Mouse (Mus musculus) hindbrain, embryonic 13.5 days (tissue): ENCODE measurements at regions not wholly inside any gene's neighbourhood (a gene's known extent, or its start where the extent isn't known, plus 50 kb on each side); places are given as distances from the start of the nearest gene placed in this dataset.

Experiments used
- ATAC-seq: fragments of 200-750 bp; cut with Nextera tagmentation; 2 replicates; pipeline ENCODE4 v1.8.0; 2017; ENCODE audit warnings: moderate TSS enrichment; ENCODE audit not compliant: low FRiP score
- H3K27ac ChIP-seq: fragments of 300-500 bp; sonication (generic); 2 replicates; pipeline ENCODE4 v1.5.1; 2015; ENCODE audit warnings: inconsistent platforms, mild to moderate bottlenecking, moderate library complexity
- H3K27me3 ChIP-seq: fragments of 300-500 bp; sonication (generic); 2 replicates; pipeline ENCODE4 v1.6.1; 2015; ENCODE audit warnings: mild to moderate bottlenecking, inconsistent platforms
- H3K36me3 ChIP-seq: fragments of 300-500 bp; sonication (generic); 2 replicates; pipeline ENCODE4 v1.6.1; 2015; ENCODE audit warnings: mild to moderate bottlenecking, inconsistent platforms
- H3K4me1 ChIP-seq: fragments of 300-500 bp; sonication (generic); replicated peaks from 2 replicates; pipeline ENCODE4 v1.6.1; 2015; ENCODE audit warnings: inconsistent platforms
- H3K4me2 ChIP-seq: fragments of 300-500 bp; sonication (generic); 2 replicates; pipeline ENCODE4 v1.6.1; 2015; ENCODE audit warnings: inconsistent platforms, mild to moderate bottlenecking, moderate library complexity
- H3K4me3 ChIP-seq: fragments of 300-500 bp; sonication (generic); 2 replicates; pipeline ENCODE4 v1.5.1; 2015; ENCODE audit warnings: mild to moderate bottlenecking, inconsistent platforms
- H3K9ac ChIP-seq: fragments of 300-500 bp; sonication (generic); 2 replicates; pipeline ENCODE4 v1.6.1; 2015; ENCODE audit warnings: mild to moderate bottlenecking, inconsistent platforms
- H3K9me3 ChIP-seq: fragments of 300-500 bp; sonication (generic); 2 replicates; pipeline ENCODE4 v1.6.1; 2016; ENCODE audit warnings: inconsistent platforms
- WGBS: fragments of 180-500 bp; shearing (Covaris S2); methylation state at CpG from one replicate; pipeline ENCODE4 v1.1.7; 2015; 5-methylcytosine and 5-hydroxymethylcytosine counted together

- no peaks in the 10 kb centered on the region for H3K9me3 ChIP-seq
- WGBS, result 94% methylated on average over 1 of the region's 1 CpGs
- no peak overlapping the region for H3K9ac ChIP-seq
- H3K4me3 ChIP-seq, result no peak overlapping the region
- no peak overlapping the region for H3K4me2 ChIP-seq
- H3K27me3 ChIP-seq, result no peaks in the 10 kb centered on the region
- no peak overlapping the region for H3K27ac ChIP-seq
- H3K4me1 ChIP-seq, result no peaks in the 10 kb centered on the region
- ATAC-seq, result no peak
- no peaks in the 10 kb centered on the region for H3K36me3 ChIP-seq
Observed at GRCm38 (mm10) chr8:34529452-34529851, 417.9 kb upstream of the Gm10131 start.

- Histone ChIP-seq H3K27me3 (no peaks in the 10 kb centered on the region), H3K9ac (no peak overlapping the region), H3K36me3 (no peaks in the 10 kb centered on the region), H3K9me3 (no peaks in the 10 kb centered on the region), H3K4me3 (no peak overlapping the region), H3K4me1 (no peaks in the 10 kb centered on the region), H3K4me2 (no peak overlapping the region), H3K27ac (no peak overlapping the region)
- 93% methylated on average over 3 of the region's 3 CpGs for WGBS
- no peak for ATAC-seq
Observed at GRCm38 (mm10) chr8:34528213-34528612, 416.7 kb upstream of the Gm10131 start.

- Histone ChIP-seq H3K9me3 (no peaks in the 10 kb centered on the region), H3K4me2 (no peak overlapping the region), H3K4me1 (no peaks in the 10 kb centered on the region; the same call in 1 of the 2 replicates), H3K27me3 (no peaks in the 10 kb centered on the region), H3K36me3 (no peaks in the 10 kb centered on the region), H3K9ac (no peak overlapping the region), H3K27ac (0 out of 2 replicates have a peak overlapping the region, but pooled peaks have one; percentile 5), H3K4me3 (no peak overlapping the region)
- WGBS, result 70% methylated on average over 4 of the region's 4 CpGs
- no peak for ATAC-seq
Observed at GRCm38 (mm10) chr8:34525231-34525630, 413.7 kb upstream of the Gm10131 start.

GRCm38 (mm10) chr8:34523849-34524248 lies 412.3 kb upstream of the Gm10131 start:
- Histone ChIP-seq H3K27me3 (no peaks in the 10 kb centered on the region), H3K9me3 (no peaks in the 10 kb centered on the region), H3K36me3 (no peaks in the 10 kb centered on the region), H3K4me1 (no peaks in the 10 kb centered on the region; the same call in 1 of the 2 replicates), H3K4me3 (no peak overlapping the region), H3K4me2 (no peak overlapping the region), H3K9ac (no peak overlapping the region), H3K27ac (no peak overlapping the region)
- no peak for ATAC-seq
- 91% methylated on average over 3 of the region's 3 CpGs for WGBS

DNA sequence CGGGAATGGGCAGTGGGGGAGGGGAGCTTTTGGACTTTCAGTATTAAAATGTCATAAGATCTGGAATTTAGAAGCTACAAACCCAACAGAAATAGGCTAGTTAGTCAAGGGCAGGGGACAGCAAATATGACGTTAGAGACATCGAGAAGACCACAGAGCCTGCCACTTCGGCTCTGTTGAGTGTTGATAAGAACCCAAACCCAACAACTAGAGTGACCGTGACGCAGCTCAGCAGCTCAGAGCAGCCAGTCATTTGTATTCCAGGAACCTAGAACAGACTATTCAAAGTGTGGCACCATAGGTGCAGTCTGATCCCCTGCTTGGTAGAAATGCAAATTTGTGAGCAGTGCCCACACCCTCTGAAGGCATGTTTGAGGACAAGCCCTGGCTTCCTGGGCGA lies 409.8 kb upstream of the Gm10131 start:
- Histone ChIP-seq H3K9me3 (no peaks in the 10 kb centered on the region), H3K27me3 (no peaks in the 10 kb centered on the region), H3K4me2 (no peak overlapping the region), H3K27ac (no peak overlapping the region), H3K9ac (no peak overlapping the region), H3K4me3 (no peak overlapping the region), H3K4me1 (no peaks in the 10 kb centered on the region; the same call in 1 of the 2 replicates), H3K36me3 (no peaks in the 10 kb centered on the region)
- 91% methylated on average over 7 of the region's 7 CpGs for WGBS
- no peak for ATAC-seq

DNA sequence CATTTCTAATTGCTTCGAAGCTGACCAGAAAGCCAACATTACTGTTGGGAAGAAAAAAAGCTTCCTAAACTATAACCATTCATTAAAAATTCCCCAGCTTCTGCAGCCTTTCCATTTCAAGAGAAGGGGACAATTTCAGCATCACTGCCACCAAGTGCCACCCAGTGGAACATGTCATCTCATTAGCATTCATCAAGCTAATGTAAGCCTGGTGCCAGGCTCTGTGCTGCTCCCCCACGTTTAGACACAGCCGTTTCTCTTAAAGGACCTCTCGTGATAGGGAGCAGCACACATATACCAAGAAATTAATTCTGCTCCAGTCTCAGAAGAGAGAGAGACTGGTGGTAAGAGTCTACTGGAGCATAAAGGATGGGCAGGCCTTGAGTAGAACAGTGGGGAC lies 409.1 kb upstream of the Gm10131 start:
- Histone ChIP-seq H3K27me3 (no peaks in the 10 kb centered on the region), H3K9ac (no peak overlapping the region), H3K4me2 (no peak overlapping the region), H3K36me3 (no peaks in the 10 kb centered on the region), H3K4me3 (no peak overlapping the region), H3K9me3 (0 out of 2 replicates have a peak, but pooled peaks cover 3% of the 10 kb centered on the region), H3K27ac (no peak overlapping the region; the same call in 1 of the 2 replicates), H3K4me1 (no peaks in the 10 kb centered on the region; the same call in 1 of the 2 replicates)
- no peak for ATAC-seq
- 61% methylated on average over 4 of the region's 4 CpGs for WGBS

DNA sequence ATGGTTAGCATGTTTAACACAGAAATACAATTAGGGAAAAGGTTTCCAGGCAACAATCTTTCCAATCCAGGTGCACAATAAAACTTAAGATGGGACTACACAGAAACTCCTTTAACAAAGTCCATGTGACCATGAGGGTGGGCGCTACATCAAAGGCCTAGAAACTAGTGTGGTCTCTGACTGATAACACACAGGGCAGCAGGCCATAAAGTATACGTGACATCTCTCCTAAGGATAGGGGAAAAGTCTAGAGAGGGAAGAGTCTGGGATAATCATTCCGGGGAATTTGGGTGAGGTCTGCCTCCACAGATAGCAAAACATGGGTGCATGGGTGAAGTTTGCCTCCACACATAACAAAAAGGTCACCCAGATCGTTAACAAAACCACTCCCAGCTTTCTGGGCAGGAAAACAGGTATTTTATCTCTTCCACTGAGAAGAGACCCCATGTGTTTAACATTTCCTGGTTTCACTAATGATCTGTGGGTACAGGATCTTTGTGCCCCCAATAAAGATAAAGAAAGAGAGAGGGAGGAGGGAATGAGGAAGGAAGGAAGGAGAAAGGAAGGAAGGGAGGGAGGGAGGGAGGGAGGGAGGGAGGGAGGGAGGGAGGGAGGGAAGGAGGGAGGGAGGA lies 402.0 kb upstream of the Gm10131 start:
- Histone ChIP-seq H3K9me3 (peaks cover 9% of the 10 kb centered on the region; the same call in 1 of the 2 replicates), H3K4me1 (no peaks in the 10 kb centered on the region), H3K27ac (no peak overlapping the region), H3K36me3 (no peaks in the 10 kb centered on the region), H3K4me2 (no peak overlapping the region), H3K9ac (no peak overlapping the region), H3K27me3 (no peaks in the 10 kb centered on the region), H3K4me3 (no peak overlapping the region)
- WGBS, result 79% methylated on average over 4 of the region's 4 CpGs
- ATAC-seq, result no peak

DNA sequence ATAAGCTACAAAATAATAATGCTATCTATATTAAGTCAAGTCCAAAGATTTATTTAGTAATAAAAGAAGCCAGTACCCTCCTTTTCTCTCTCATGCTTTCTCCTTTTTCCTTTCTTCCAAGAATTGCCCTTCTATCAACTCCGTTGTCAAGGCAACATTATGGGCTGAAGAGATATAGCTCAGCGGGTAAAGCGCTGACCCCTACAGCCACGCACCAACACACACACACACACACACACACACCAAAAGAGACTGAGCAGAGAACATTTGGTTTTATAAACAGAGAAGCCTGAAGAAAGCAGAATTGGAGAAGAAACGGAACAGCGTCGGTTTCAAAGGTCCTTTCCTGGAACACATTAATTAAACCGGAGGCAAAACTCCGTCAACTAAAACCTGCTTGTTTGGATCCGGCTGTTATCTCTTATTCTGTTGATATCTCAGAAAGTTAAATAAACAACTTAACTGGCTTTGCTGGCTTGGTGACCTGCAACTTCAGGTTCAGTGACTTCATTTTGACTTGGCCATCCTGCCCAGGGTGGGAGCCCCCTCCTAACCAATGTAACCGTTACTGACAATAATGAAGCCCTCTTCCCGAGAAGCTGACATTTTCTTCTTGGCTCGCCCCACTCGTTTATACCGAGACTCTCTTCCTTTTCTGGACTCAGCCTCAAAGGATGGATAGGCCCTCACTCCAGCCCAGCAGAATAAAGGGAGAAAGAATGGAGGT lies 394.5 kb upstream of the Gm10131 start:
- ATAC-seq, result no peak
- Histone ChIP-seq H3K27ac (no peak overlapping the region), H3K9ac (no peak overlapping the region), H3K4me3 (no peak overlapping the region), H3K36me3 (no peaks in the 10 kb centered on the region), H3K9me3 (peaks cover 6% of the 10 kb centered on the region; the same call in 1 of the 2 replicates), H3K27me3 (no peaks in the 10 kb centered on the region), H3K4me1 (no peaks in the 10 kb centered on the region), H3K4me2 (no peak overlapping the region)
- WGBS, result 62% methylated on average over 15 of the region's 15 CpGs

DNA sequence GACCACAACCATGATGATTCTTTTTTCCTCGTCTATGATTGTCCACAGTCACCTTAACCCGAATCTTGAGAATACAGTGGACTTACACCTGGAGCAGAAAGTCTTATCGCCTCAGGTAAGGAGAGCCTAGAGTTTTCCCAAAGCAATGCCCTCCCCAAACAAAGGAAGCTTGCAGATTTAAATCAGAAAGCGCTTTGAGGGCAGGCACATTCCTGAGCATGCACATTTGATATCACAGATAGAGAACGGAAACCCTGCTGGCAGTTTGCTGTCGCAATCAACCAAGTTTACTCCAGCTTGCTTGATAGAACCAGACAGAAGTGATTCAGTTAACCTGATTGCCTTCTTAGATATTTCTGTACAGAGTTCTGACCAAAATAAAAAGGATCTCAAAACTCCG lies 393.6 kb upstream of the Gm10131 start:
- no peaks in the 10 kb centered on the region for H3K27me3 ChIP-seq
- no peaks in the 10 kb centered on the region for H3K36me3 ChIP-seq
- no peak overlapping the region for H3K27ac ChIP-seq
- no peak overlapping the region for H3K9ac ChIP-seq
- no peak overlapping the region for H3K4me3 ChIP-seq
- no peaks in the 10 kb centered on the region for H3K4me1 ChIP-seq
- 85% methylated on average over 7 of the region's 7 CpGs for WGBS
- no peak overlapping the region for H3K4me2 ChIP-seq
- H3K9me3 ChIP-seq, result peaks cover 6% of the 10 kb centered on the region; the same call in 1 of the 2 replicates
- ATAC-seq, result no peak

DNA sequence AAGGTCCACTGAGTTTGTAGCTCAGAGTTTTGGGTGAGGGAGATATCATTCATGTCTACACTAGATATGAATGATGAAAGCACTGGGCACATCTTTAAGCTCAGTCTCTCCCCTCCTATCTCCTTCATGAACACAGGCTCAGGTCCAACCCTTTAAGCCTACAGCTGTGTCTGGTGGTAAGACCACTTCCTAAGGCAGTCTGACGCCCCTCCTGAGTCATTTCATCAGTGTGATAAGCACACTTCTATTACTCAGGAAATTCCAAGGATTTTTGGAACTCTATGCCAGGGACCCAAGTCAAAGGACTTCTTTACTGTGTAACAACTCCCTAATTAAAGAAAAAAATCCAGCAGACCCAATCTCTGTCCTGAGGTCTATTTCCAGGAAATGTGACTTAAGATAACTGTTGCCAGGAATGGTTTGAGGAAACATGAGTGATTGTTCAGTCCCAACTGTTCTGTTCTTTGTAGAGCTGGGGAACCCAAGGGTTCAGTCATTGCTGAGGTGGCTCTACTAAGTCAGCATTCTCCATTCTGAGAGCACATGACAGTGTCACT lies 391.1 kb upstream of the Gm10131 start:
- no peaks in the 10 kb centered on the region for H3K36me3 ChIP-seq
- ATAC-seq, result no peak
- no peaks in the 10 kb centered on the region for H3K9me3 ChIP-seq
- H3K9ac ChIP-seq, result no peak overlapping the region
- no peaks in the 10 kb centered on the region for H3K27me3 ChIP-seq
- no peak overlapping the region for H3K4me2 ChIP-seq
- no peak overlapping the region for H3K27ac ChIP-seq
- 72% methylated on average over 1 of the region's 1 CpGs for WGBS
- H3K4me3 ChIP-seq, result no peak overlapping the region
- no peaks in the 10 kb centered on the region for H3K4me1 ChIP-seq

DNA sequence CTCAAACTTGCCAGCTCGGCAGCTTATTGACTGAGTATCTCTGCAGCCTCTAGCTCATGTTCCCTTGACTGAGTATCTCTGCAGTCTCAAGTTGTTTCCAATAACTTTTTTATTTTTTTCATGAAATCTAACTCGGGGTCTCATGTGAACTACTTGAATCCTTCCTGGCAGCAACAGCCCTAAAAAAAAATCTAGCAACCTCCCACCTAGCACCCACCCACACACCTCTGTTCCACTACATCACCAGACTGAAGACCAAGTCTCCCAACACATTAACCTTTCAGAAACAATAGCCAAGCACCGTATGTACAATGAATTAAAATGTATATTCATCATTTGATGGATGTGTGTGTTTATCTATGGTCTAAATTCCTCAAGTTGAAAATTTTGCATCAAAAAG lies 387.7 kb upstream of the Gm10131 start:
- ATAC-seq, result no peak
- H3K36me3 ChIP-seq, result no peaks in the 10 kb centered on the region
- H3K9ac ChIP-seq, result no peak overlapping the region
- no peaks in the 10 kb centered on the region for H3K27me3 ChIP-seq
- no peaks in the 10 kb centered on the region for H3K4me1 ChIP-seq
- no peak overlapping the region for H3K4me2 ChIP-seq
- H3K27ac ChIP-seq, result no peak overlapping the region
- H3K4me3 ChIP-seq, result no peak overlapping the region
- no peaks in the 10 kb centered on the region for H3K9me3 ChIP-seq
- 83% methylated on average over 3 of the region's 3 CpGs for WGBS

- peaks cover 3% of the 10 kb centered on the region; the same call in 1 of the 2 replicates for H3K4me1 ChIP-seq
- no peak overlapping the region for H3K9ac ChIP-seq
- WGBS, result 96% methylated on average over 4 of the region's 4 CpGs
- H3K27ac ChIP-seq, result no peak overlapping the region
- H3K4me2 ChIP-seq, result no peak overlapping the region
- H3K27me3 ChIP-seq, result no peaks in the 10 kb centered on the region
- no peaks in the 10 kb centered on the region for H3K36me3 ChIP-seq
- H3K9me3 ChIP-seq, result no peaks in the 10 kb centered on the region
- no peak for ATAC-seq
- no peak overlapping the region for H3K4me3 ChIP-seq
Observed at GRCm38 (mm10) chr8:34496751-34497150, 385.2 kb upstream of the Gm10131 start.
